Mouse (Mus musculus): ENCODE data around the gene Adamts5.

Adamts5 gene

GRCm38 (mm10) chr16:85901581-85901910 lies at the start of gene Adamts5:
Gene Adamts5, minus strand, starts transcription at chr16:85901828.
- no peak for DNase-seq (ENCODE audit: low spot score)

GRCm38 (mm10) chr16:85950356-85950755 lies 48.7 kb upstream of the Adamts5 start:
- no peak for DNase-seq (ENCODE audit: low spot score)

- no peak for DNase-seq (ENCODE audit: low spot score)
Measured at GRCm38 (mm10) chr16:85926004-85926403, 24.4 kb upstream of the Adamts5 start.

- DNase-seq (ENCODE audit: low spot score) = no peak
Measured at GRCm38 (mm10) chr16:85922454-85922853, 20.8 kb upstream of the Adamts5 start.

- no peak for DNase-seq (ENCODE audit: low spot score)
Measured at GRCm38 (mm10) chr16:85920122-85920521, 18.5 kb upstream of the Adamts5 start.

GRCm38 (mm10) chr16:85900702-85901580 lies 687 bp downstream of the Adamts5 start:
- DNase-seq (ENCODE audit: low spot score) = no peak

GRCm38 (mm10) chr16:85899790-85900587 lies 1.6 kb downstream of the Adamts5 start:
- no peak for DNase-seq (ENCODE audit: low spot score)

- no peak for DNase-seq (ENCODE audit: low spot score)
Measured at GRCm38 (mm10) chr16:85899301-85899721, 2.3 kb downstream of the Adamts5 start.

GRCm38 (mm10) chr16:85898816-85899215 lies 2.8 kb downstream of the Adamts5 start:
- DNase-seq (ENCODE audit: low spot score) = no peak

GRCm38 (mm10) chr16:85898391-85898790 lies 3.2 kb downstream of the Adamts5 start:
- no peak for DNase-seq (ENCODE audit: low spot score)

GRCm38 (mm10) chr16:85897854-85898253 lies 3.8 kb downstream of the Adamts5 start:
- DNase-seq (ENCODE audit: low spot score) = no peak

GRCm38 (mm10) chr16:85895948-85896347 lies 5.7 kb downstream of the Adamts5 start:
- DNase-seq (ENCODE audit: low spot score) = no peak

GRCm38 (mm10) chr16:85889778-85890177 lies 11.8 kb downstream of the Adamts5 start:
- no peak for DNase-seq (ENCODE audit: low spot score)

GRCm38 (mm10) chr16:85887289-85888051 lies 14.2 kb downstream of the Adamts5 start:
- DNase-seq (ENCODE audit: low spot score) = peak; percentile 19

- DNase-seq (ENCODE audit: low spot score) = no peak
Measured at GRCm38 (mm10) chr16:85879075-85879474, 22.6 kb downstream of the Adamts5 start.

GRCm38 (mm10) chr16:85874141-85874540 lies 27.5 kb downstream of the Adamts5 start:
- no peak for DNase-seq (ENCODE audit: low spot score)

- no peak for DNase-seq (ENCODE audit: low spot score)
Measured at GRCm38 (mm10) chr16:85871971-85872370, 29.7 kb downstream of the Adamts5 start.

GRCm38 (mm10) chr16:85871248-85871647 lies 30.4 kb downstream of the Adamts5 start:
- DNase-seq (ENCODE audit: low spot score) = no peak

GRCm38 (mm10) chr16:85864691-85865389 lies 36.8 kb downstream of the Adamts5 start:
- no peak for DNase-seq (ENCODE audit: low spot score)

- DNase-seq (ENCODE audit: low spot score) = no peak
Measured at GRCm38 (mm10) chr16:85854505-85854904, 47.1 kb downstream of the Adamts5 start.

GRCm38 (mm10) chr16:85827066-85827465 lies 74.6 kb downstream of the Adamts5 start:
- no peak for DNase-seq (ENCODE audit: low spot score)
